Mouse (Mus musculus) liver, postnatal 0 days (tissue): ENCODE measurements around the gene Nfkbie. TPM values are rescaled to one million over a fixed set of nuclear protein-coding genes. Genes with fewer than 3 reads are reported as not detected.
A peak's percentile ranks its signal among the peaks of the same experiment; 100 is the strongest.

Experiments
- ATAC-seq: fragments of 200-750 bp; cut with Nextera tagmentation; 2 replicates; pipeline ENCODE4 v1.8.0; 2017; ENCODE audit warnings: mild to moderate bottlenecking, moderate library complexity
- DNase-seq: peaks from one replicate; pipeline ENCODE4 v3.0.0-alpha.2; 2016
- H3K27ac ChIP-seq: fragments of 300-500 bp; sonication (generic); 2 replicates; pipeline ENCODE4 v1.5.1; 2014; ENCODE audit warnings: antibody characterized with exemption, moderate library complexity, mild to moderate bottlenecking, low read depth
- H3K27me3 ChIP-seq: fragments of 300-500 bp; sonication (generic); 2 replicates; pipeline ENCODE4 v1.6.1; 2014; ENCODE audit warnings: low read length, control low read depth, mixed read lengths; ENCODE audit not compliant: insufficient read depth
- H3K36me3 ChIP-seq: fragments of 300-500 bp; sonication (generic); replicated peaks from 2 replicates; pipeline ENCODE4 v1.6.1; 2014; ENCODE audit warnings: mild to moderate bottlenecking, control low read depth, low read length, moderate library complexity, mixed read lengths; ENCODE audit not compliant: insufficient read depth
- H3K4me1 ChIP-seq: fragments of 300-500 bp; sonication (generic); 2 replicates; pipeline ENCODE4 v1.6.1; 2014; ENCODE audit warnings: antibody characterized with exemption, mild to moderate bottlenecking, control low read depth; ENCODE audit not compliant: insufficient read depth
- H3K4me2 ChIP-seq: fragments of 300-500 bp; sonication (generic); 2 replicates; pipeline ENCODE4 v1.6.1; 2014; ENCODE audit warnings: low read depth, mild to moderate bottlenecking, low read length, moderate library complexity, mixed read lengths
- H3K4me3 ChIP-seq: fragments of 300-500 bp; sonication (generic); 2 replicates; pipeline ENCODE4 v1.5.1; 2014; ENCODE audit warnings: low read depth, low read length
- H3K9ac ChIP-seq: fragments of 300-500 bp; sonication (generic); replicated peaks from 2 replicates; pipeline ENCODE4 v1.6.1; 2014; ENCODE audit warnings: mild to moderate bottlenecking, moderate library complexity
- H3K9me3 ChIP-seq: fragments of 300-500 bp; sonication (generic); 2 replicates; pipeline ENCODE4 v1.6.1; 2016; ENCODE audit warnings: mild to moderate bottlenecking, control low read depth, low read length, mixed read lengths
- CTCF ChIP-seq: sonication (generic); IDR thresholded peaks from 2 replicates; pipeline ENCODE4 v1.5.1; 2016; ENCODE audit warnings: antibody characterized with exemption, low read depth
- EP300 ChIP-seq: IDR thresholded peaks from 2 replicates; pipeline ENCODE4 v1.6.1; 2016; ENCODE audit warnings: antibody characterized with exemption, low read depth, mild to moderate bottlenecking
- WGBS: fragments of 180-500 bp; shearing (Covaris S2); extraction: QIAGEN DNeasy Blood & Tissue Kit; methylation state at CpG from one replicate; pipeline ENCODE4 v1.1.7; 2014; ENCODE audit not compliant: insufficient replicate concordance; 5-methylcytosine and 5-hydroxymethylcytosine counted together
- polyA plus RNA-seq: library from polyadenylated mRNA; unstranded; fragments of >200 nt; fragmentation: Nextera tagmentation; extraction: Ambion mirVana; gene quantifications from 2 replicates; pipeline ENCODE4 v1.2.1, GENCODE M21; 2015

Nfkbie gene
- polyA plus RNA-seq, 1 experiment from 2014 or later, result 2.8 TPM

GRCm38 (mm10) chr17:45539664-45540063 lies 15.8 kb upstream of the Nfkbie start:
- H3K9ac ChIP-seq, result no peak overlapping the region
- H3K27ac ChIP-seq, result no peak overlapping the region
- H3K4me1 ChIP-seq, result no peaks in the 10 kb centered on the region
- 68% methylated on average over 21 of the region's 21 CpGs for WGBS
- DNase-seq (no peak), ATAC-seq (no peak)
- TF ChIP-seq CTCF, result no peak
- TF ChIP-seq EP300, result no peak
- H3K9me3 ChIP-seq, result no peaks in the 10 kb centered on the region
- peaks cover 63% of the 10 kb centered on the region for H3K27me3 ChIP-seq
- H3K36me3 ChIP-seq, result no peaks in the 10 kb centered on the region
- H3K4me2 ChIP-seq, result no peak overlapping the region
- H3K4me3 ChIP-seq, result no peak overlapping the region

GRCm38 (mm10) chr17:45542129-45542528 lies 13.4 kb upstream of the Nfkbie start:
- no peak overlapping the region for H3K4me2 ChIP-seq
- peaks cover 64% of the 10 kb centered on the region for H3K27me3 ChIP-seq
- no peak for TF ChIP-seq EP300
- no peak for TF ChIP-seq CTCF
- H3K4me3 ChIP-seq, result no peak overlapping the region
- H3K27ac ChIP-seq, result no peak overlapping the region
- DNase-seq (no peak), ATAC-seq (no peak)
- no peaks in the 10 kb centered on the region for H3K36me3 ChIP-seq
- H3K9ac ChIP-seq, result no peak overlapping the region
- 22% methylated on average over 6 of the region's 6 CpGs for WGBS
- peaks cover 5% of the 10 kb centered on the region; the same call in 1 of the 2 replicates for H3K4me1 ChIP-seq
- no peaks in the 10 kb centered on the region for H3K9me3 ChIP-seq

- Histone ChIP-seq H3K4me3 (no peak overlapping the region), H3K4me1 (peaks cover 5% of the 10 kb centered on the region; the same call in 1 of the 2 replicates), H3K4me2 (no peak overlapping the region), H3K9me3 (no peaks in the 10 kb centered on the region), H3K27ac (no peak overlapping the region), H3K27me3 (peaks cover 70% of the 10 kb centered on the region), H3K36me3 (no peaks in the 10 kb centered on the region), H3K9ac (no peak overlapping the region)
- no peak for TF ChIP-seq CTCF
- no peak for TF ChIP-seq EP300
- DNase-seq (no peak), ATAC-seq (no peak)
- WGBS, result 48% methylated on average over 2 of the region's 2 CpGs
These were observed 12.8 kb upstream of the Nfkbie start for GRCm38 (mm10) chr17:45542705-45543104.

- no peak overlapping the region for H3K4me3 ChIP-seq
- ATAC-seq (no peak), DNase-seq (no peak)
- no peak overlapping the region for H3K9ac ChIP-seq
- no peak overlapping the region for H3K27ac ChIP-seq
- H3K9me3 ChIP-seq, result no peaks in the 10 kb centered on the region
- peaks cover 5% of the 10 kb centered on the region; the same call in 1 of the 2 replicates for H3K4me1 ChIP-seq
- 24% methylated on average over 1 of the region's 1 CpGs for WGBS
- H3K27me3 ChIP-seq, result peaks cover 74% of the 10 kb centered on the region
- H3K4me2 ChIP-seq, result no peak overlapping the region
- TF ChIP-seq EP300, result no peak
- TF ChIP-seq CTCF, result no peak
- H3K36me3 ChIP-seq, result no peaks in the 10 kb centered on the region
These were observed 12.4 kb upstream of the Nfkbie start for GRCm38 (mm10) chr17:45543115-45543514.

- peaks cover 83% of the 10 kb centered on the region for H3K27me3 ChIP-seq
- no peak for DNase-seq
- no peak overlapping the region for H3K4me2 ChIP-seq
- no peak for TF ChIP-seq CTCF
- no peak for TF ChIP-seq EP300
- H3K4me1 ChIP-seq, result peaks cover 9% of the 10 kb centered on the region
- no peak overlapping the region for H3K9ac ChIP-seq
- ATAC-seq, result no peak
- H3K4me3 ChIP-seq, result no peak overlapping the region
- 6% methylated on average over 24 of the region's 24 CpGs for WGBS
- H3K36me3 ChIP-seq, result no peaks in the 10 kb centered on the region
- no peaks in the 10 kb centered on the region for H3K9me3 ChIP-seq
- H3K27ac ChIP-seq, result no peak overlapping the region
These were observed 11.3 kb upstream of the Nfkbie start for GRCm38 (mm10) chr17:45544001-45544872.

GRCm38 (mm10) chr17:45544873-45545277 lies 10.6 kb upstream of the Nfkbie start:
- WGBS, result 6% methylated on average over 32 of the region's 46 CpGs
- no peak overlapping the region for H3K9ac ChIP-seq
- no peak overlapping the region for H3K27ac ChIP-seq
- H3K27me3 ChIP-seq, result peaks cover 86% of the 10 kb centered on the region
- DNase-seq, result no peak
- H3K4me3 ChIP-seq, result peak overlapping the region; percentile 6; the same call in 1 of the 2 replicates
- no peak for ATAC-seq
- H3K4me1 ChIP-seq, result peaks cover 10% of the 10 kb centered on the region
- H3K36me3 ChIP-seq, result no peaks in the 10 kb centered on the region
- H3K9me3 ChIP-seq, result no peaks in the 10 kb centered on the region
- H3K4me2 ChIP-seq, result peak overlapping the region; percentile 18; the same call in 1 of the 2 replicates
- TF ChIP-seq CTCF (no peak), EP300 (no peak)
